Mouse (Mus musculus) bone marrow macrophage, adult 2 months (primary cell): Measurements from ENCODE around the gene C1rl.

Source experiments
- CTCF ChIP-seq: IDR thresholded peaks from 2 replicates; pipeline ENCODE4 v1.5.1; 2012; ENCODE audit warnings: low read depth, mild to moderate bottlenecking, low read length, moderate library complexity
- POLR2A ChIP-seq: IDR thresholded peaks from 2 replicates; pipeline ENCODE4 v1.6.1; 2012; ENCODE audit warnings: mild to moderate bottlenecking, low read depth, low read length, borderline replicate concordance

DNA sequence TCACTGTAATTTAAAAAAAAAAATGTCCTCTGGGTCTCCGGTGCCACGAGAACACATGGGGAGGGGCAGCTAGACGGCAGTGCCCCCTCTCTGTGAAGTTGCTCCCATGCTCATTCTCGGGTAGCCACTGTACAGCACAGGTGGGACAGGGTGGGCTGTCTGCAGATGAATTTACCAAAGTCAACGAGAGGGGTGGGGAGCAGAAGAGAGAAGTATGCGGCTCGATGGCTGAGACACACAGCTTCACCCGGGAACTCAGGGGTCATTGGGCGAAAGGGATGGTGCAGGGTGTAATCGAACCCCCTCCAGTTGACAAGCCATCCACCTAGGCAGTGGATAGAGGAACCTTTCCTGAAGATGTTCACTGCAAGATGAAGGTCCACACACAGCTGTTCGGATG is 16.1 kb upstream of the C1rl start:
- TF ChIP-seq CTCF, result no peak
- no peak for TF ChIP-seq POLR2A
